Mouse (Mus musculus) urinary bladder, adult 2 months (tissue): ENCODE data around the gene Mutyh. TPM values are rescaled to one million over a fixed set of nuclear protein-coding genes. Genes with fewer than 3 reads are reported as not detected.

ENCODE experiments used
- DNase-seq: peaks from one replicate; pipeline ENCODE4 v3.0.0; 2022; ENCODE audit warnings: low spot score
- polyA plus RNA-seq: library from polyadenylated mRNA; depleted of rRNA; stranded (reverse); fragments of >200 nt; gene quantifications from 2 replicates; pipeline ENCODE4 v1.2.3, GENCODE M21; 2012; rRNA removed

The Mutyh gene
- polyA plus RNA-seq, result 5.0 and 6.6 TPM in 2 replicates

GRCm38 (mm10) chr4:116807197-116808129 lies at the start of gene Mutyh, which contains the start of gene Toe1:
TSS of gene Mutyh (plus strand) at chr4:116807723.
TSS of gene Toe1 (minus strand) at chr4:116807640.
- DNase-seq, result peak; percentile 66

GRCm38 (mm10) chr4:116761914-116762313 lies 45.6 kb upstream of the Mutyh start:
- DNase-seq, result no peak

GRCm38 (mm10) chr4:116764001-116764400 lies 43.5 kb upstream of the Mutyh start:
- no peak for DNase-seq

- no peak for DNase-seq
These were observed 39.0 kb upstream of the Mutyh start for GRCm38 (mm10) chr4:116768510-116768909.

- no peak for DNase-seq
These were observed 38.5 kb upstream of the Mutyh start for GRCm38 (mm10) chr4:116769060-116769459.

GRCm38 (mm10) chr4:116776391-116776790 lies 31.1 kb upstream of the Mutyh start:
- DNase-seq, result no peak

GRCm38 (mm10) chr4:116777079-116777478 lies 30.4 kb upstream of the Mutyh start:
- DNase-seq, result no peak

- DNase-seq, result no peak
These were observed 27.0 kb upstream of the Mutyh start for GRCm38 (mm10) chr4:116780541-116780940.

GRCm38 (mm10) chr4:116781366-116781765 lies 26.2 kb upstream of the Mutyh start:
- no peak for DNase-seq

GRCm38 (mm10) chr4:116782171-116782570 lies 25.4 kb upstream of the Mutyh start:
- no peak for DNase-seq

GRCm38 (mm10) chr4:116786587-116786986 lies 20.9 kb upstream of the Mutyh start:
- DNase-seq, result no peak

GRCm38 (mm10) chr4:116787985-116788760 lies 19.4 kb upstream of the Mutyh start:
- DNase-seq, result no peak

- DNase-seq, result no peak
These were observed 18.6 kb upstream of the Mutyh start for GRCm38 (mm10) chr4:116788956-116789355.

- DNase-seq, result no peak
These were observed 15.1 kb upstream of the Mutyh start for GRCm38 (mm10) chr4:116792453-116792852.

- DNase-seq, result no peak
These were observed 13.2 kb upstream of the Mutyh start for GRCm38 (mm10) chr4:116794273-116794672.

- no peak for DNase-seq
These were observed 10.9 kb upstream of the Mutyh start for GRCm38 (mm10) chr4:116796442-116797110.

GRCm38 (mm10) chr4:116799901-116800300 lies 7.6 kb upstream of the Mutyh start:
- DNase-seq, result no peak

- no peak for DNase-seq
These were observed 3.5 kb downstream of the Mutyh start for GRCm38 (mm10) chr4:116811012-116811411.

- no peak for DNase-seq
These were observed 7.8 kb downstream of the Mutyh start for GRCm38 (mm10) chr4:116815276-116815675.

- no peak for DNase-seq
These were observed 10.0 kb downstream of the Mutyh start for GRCm38 (mm10) chr4:116817486-116817885.

GRCm38 (mm10) chr4:116819968-116820901 lies 12.7 kb downstream of the Mutyh start:
- DNase-seq, result no peak
